Mouse (Mus musculus) megakaryocyte, embryonic 14.5 days (primary cell): ENCODE measurements at regions not wholly inside any gene's neighbourhood (a gene's known extent, or its start where the extent isn't known, plus 50 kb on each side); places are given as distances from the start of the nearest gene placed in this dataset.

Experiments
- FLI1 ChIP-seq: IDR thresholded peaks from 2 replicates; pipeline ENCODE4 v1.6.1; 2012; ENCODE audit warnings: low read length, inconsistent platforms, mixed read lengths
- GATA1 ChIP-seq: IDR thresholded peaks from 3 replicates; pipeline ENCODE4 v1.6.1; 2012; ENCODE audit warnings: mixed read lengths, low read length, inconsistent platforms, borderline replicate concordance

DNA sequence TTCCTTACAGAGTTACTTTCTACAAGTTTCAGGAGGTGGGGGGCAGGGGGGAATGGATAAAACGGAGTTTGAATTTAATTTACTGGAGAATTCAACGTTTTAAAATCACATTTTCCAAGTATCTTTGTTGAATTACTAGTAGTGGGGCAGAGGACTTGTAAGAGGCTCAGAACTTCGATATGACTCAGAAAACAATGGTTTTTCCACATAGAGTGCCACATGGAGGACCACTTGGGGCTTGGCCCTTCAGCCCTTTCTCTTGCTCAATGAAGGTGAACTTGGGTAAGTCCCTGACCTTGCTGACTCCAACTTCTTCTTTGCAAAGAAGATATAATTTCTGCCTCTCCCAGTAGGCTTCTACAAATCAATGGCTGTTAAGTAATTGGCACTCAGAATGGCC is 99.8 kb downstream of the Etaa1 start:
- TF ChIP-seq GATA1 (no peak), FLI1 (no peak)
